Comparison of ENCODE assay signal across 10 mouse cellular contexts in genomic region chr10:80843087-80843930, GRCm38 (mm10). TPM values are rescaled to one million over a fixed set of nuclear protein-coding genes. Genes with fewer than 3 reads are reported as not detected.
DNase-seq lines count a peak whose midpoint lies in the region; ATAC-seq lines count a peak whose summit lies in the region.
"Had no signal": no experiment of that assay in that cellular context is flagged by ENCODE, and none has a peak within 500 bp of the region (broad histone marks: within the 10 kb centered on the region; RNA-seq: fewer than 3 reads in every experiment).

No protein-coding gene starts in this region.

- H3K9me3 ChIP-seq in neural tube, embryonic 11.5 days (ENCODE audit: control insufficient read depth, low read length): no peaks in the 10 kb centered on the region
- no peaks in the 10 kb centered on the region for H3K9me3 ChIP-seq in liver, embryonic 15.5 days (replicated peaks)

- H3K4me3 ChIP-seq in neural tube, embryonic 11.5 days (ENCODE audit: low read depth, low read length): peak overlapping the region; percentile 36
- H3K4me3 ChIP-seq in liver, embryonic 15.5 days (replicated peaks): peak overlapping the region; percentile 32

- DNase-seq in frontal cortex, postnatal 36 days (ENCODE audit: low spot score in 2 of 2): no peak
- no peak for DNase-seq in neural tube, embryonic 11.5 days (ENCODE audit: low spot score)
- DNase-seq in neural tube, embryonic 10.5 days (ENCODE audit: extremely low spot score, low spot score): no peak
- no peak for DNase-seq in right cerebral cortex, postnatal 4 days
- DNase-seq in left cerebral cortex, postnatal 4 days: no peak
- no peak for DNase-seq in adrenal gland, adult 18-20 months (ENCODE audit: low spot score in 2 of 2)

- peak overlapping the region; percentile 43 for H3K9ac ChIP-seq in neural tube, embryonic 11.5 days (ENCODE audit: low read length)
- H3K9ac ChIP-seq in liver, embryonic 15.5 days: no peak overlapping the region

- WGBS in neural tube, embryonic 11.5 days: 8% methylated on average over 32 of the region's 32 CpGs
- WGBS in liver, embryonic 15.5 days (ENCODE audit: insufficient replicate concordance): 12% methylated on average over 32 of the region's 32 CpGs

- H3K27ac ChIP-seq in neural tube, embryonic 11.5 days (ENCODE audit: low read depth, low read length): no peak overlapping the region
- H3K27ac ChIP-seq in liver, embryonic 15.5 days (replicated peaks): no peak overlapping the region

- intact Hi-C loops in left cerebral cortex, postnatal 4 days (cut with DNase I): no loop called here

- peaks cover 35% of the 10 kb centered on the region for H3K27me3 ChIP-seq in neural tube, embryonic 11.5 days (ENCODE audit: control insufficient read depth, insufficient read depth, low read length)
- peaks cover 90% of the 10 kb centered on the region for H3K27me3 ChIP-seq in liver, embryonic 15.5 days

- no peaks in the 10 kb centered on the region; the same call in 1 of the 2 replicates for H3K4me1 ChIP-seq in neural tube, embryonic 11.5 days (ENCODE audit: control insufficient read depth, insufficient read depth, low read length)
- peaks cover 9% of the 10 kb centered on the region for H3K4me1 ChIP-seq in liver, embryonic 15.5 days (replicated peaks)

- H3K36me3 ChIP-seq in neural tube, embryonic 11.5 days (ENCODE audit: control insufficient read depth, insufficient read depth, low read length): no peaks in the 10 kb centered on the region
- no peaks in the 10 kb centered on the region for H3K36me3 ChIP-seq in liver, embryonic 15.5 days (replicated peaks)

- peak; percentile 3; the same call in 1 of the 2 replicates for ATAC-seq in frontal cortex, adult (ENCODE audit: low TSS enrichment)
- ATAC-seq in neural tube, embryonic 11.5 days (ENCODE audit: insufficient read depth, low FRiP score, low TSS enrichment): no peak
- no peak for ATAC-seq in liver, embryonic 15.5 days (ENCODE audit: insufficient read depth)

- H3K4me2 ChIP-seq in neural tube, embryonic 11.5 days (ENCODE audit: low read depth): peak overlapping the region; percentile 53
- H3K4me2 ChIP-seq in liver, embryonic 15.5 days: peak overlapping the region; percentile 46

RNA-seq across cellular contexts. Expression of gene Lingo3, which starts 0.5 kb away (rescaled TPM):
- polyA plus RNA-seq in neural tube, embryonic 11.5 days (2014; fragmentation: Nextera tagmentation; extraction: Ambion mirVana): 0.40 and 0.66 TPM in 2 replicates
- polyA plus RNA-seq in liver, embryonic 15.5 days (2015; fragmentation: Nextera tagmentation; extraction: Ambion mirVana): not detected in 2 replicates
- 10 to 100 TPM; 21.4 to 24.6 TPM for total RNA-seq in left cerebral cortex, postnatal 4 days (2021)
- total RNA-seq in adrenal gland, adult 18-20 months (2021): 1 to 10 TPM; 4.1 to 6.3 TPM
- total RNA-seq: liver, adult 2 months had no signal

RNA-seq across cellular contexts. Expression of gene Lsm7, which starts 11.7 kb away (rescaled TPM):
- 305 and 307 TPM in 2 replicates for polyA plus RNA-seq in neural tube, embryonic 11.5 days (2014; fragmentation: Nextera tagmentation; extraction: Ambion mirVana)
- 115 TPM in 2 replicates for polyA plus RNA-seq in liver, embryonic 15.5 days (2015; fragmentation: Nextera tagmentation; extraction: Ambion mirVana)
- total RNA-seq in left cerebral cortex, postnatal 4 days (2021): 10 to 100 TPM; 62.0 to 67.4 TPM
- total RNA-seq in adrenal gland, adult 18-20 months (2021): 10 to 100 TPM; 22.9 to 34.3 TPM

RNA-seq across cellular contexts. Expression of gene Sppl2b, which starts 11.8 kb away (rescaled TPM):
- 31.2 and 34.2 TPM in 2 replicates for polyA plus RNA-seq in neural tube, embryonic 11.5 days (2014; fragmentation: Nextera tagmentation; extraction: Ambion mirVana)
- polyA plus RNA-seq in liver, embryonic 15.5 days (2015; fragmentation: Nextera tagmentation; extraction: Ambion mirVana): 63.9 and 69.6 TPM in 2 replicates
- total RNA-seq in left cerebral cortex, postnatal 4 days (2021): 10 to 100 TPM; 77.4 to 86.2 TPM
- 10 to 100 TPM; 24.0 to 28.3 TPM for total RNA-seq in adrenal gland, adult 18-20 months (2021)

RNA-seq across cellular contexts. Expression of gene Oaz1, which starts 16.9 kb away (rescaled TPM):
- 1,810 and 1,847 TPM in 2 replicates for polyA plus RNA-seq in neural tube, embryonic 11.5 days (2014; fragmentation: Nextera tagmentation; extraction: Ambion mirVana)
- 1,470 and 1,719 TPM in 2 replicates for polyA plus RNA-seq in liver, embryonic 15.5 days (2015; fragmentation: Nextera tagmentation; extraction: Ambion mirVana)
- total RNA-seq in left cerebral cortex, postnatal 4 days (2021): 100 to 1,000 TPM; 393 to 396 TPM
- total RNA-seq in adrenal gland, adult 18-20 months (2021): 100 to 1,000 TPM; 903 to 981 TPM

RNA-seq across cellular contexts. Expression of gene Tmprss9, which starts 28.3 kb away (rescaled TPM):
- 0.08 and 0.11 TPM in 2 replicates for polyA plus RNA-seq in neural tube, embryonic 11.5 days (2014; fragmentation: Nextera tagmentation; extraction: Ambion mirVana)
- polyA plus RNA-seq in liver, embryonic 15.5 days (2015; fragmentation: Nextera tagmentation; extraction: Ambion mirVana): 0.05 TPM in 1 of 2 replicates, not detected in the other
- under 1 TPM; 0.12 to 0.42 TPM for total RNA-seq in left cerebral cortex, postnatal 4 days (2021)
- total RNA-seq in adrenal gland, adult 18-20 months (2021): under 1 TPM; 0.10 to 0.13 TPM
- total RNA-seq: adrenal gland, postnatal 14 days had no signal
